Mouse (Mus musculus) left cerebral cortex, postnatal 4 days (tissue): ENCODE measurements around the gene Dock4. TPM values are rescaled to one million over a fixed set of nuclear protein-coding genes. Genes with fewer than 3 reads are reported as not detected.

Source experiments
- DNase-seq: peaks from one replicate; pipeline ENCODE4 v3.0.0-alpha.2; 2022
- intact Hi-C: fragments of 180-260 bp; cut with DNase I; formaldehyde crosslinking; loops from one replicate; pipeline ENCODE4 v1.15.1; 2025
- total RNA-seq, 2 experiments: library from RNA; stranded (reverse); gene quantifications; 2 replicates each; pipeline ENCODE4 v1.2.3; 2021

Dock4 gene
- total RNA-seq, 2 experiments from 2014 or later, result 61.4 to 62.9 TPM

GRCm38 (mm10) chr12:40559103-40559502 is 113.4 kb downstream of the Dock4 start:
- intact Hi-C loops, result no loop called here
- DNase-seq, result no peak

GRCm38 (mm10) chr12:40563703-40564102 is 118.0 kb downstream of the Dock4 start:
- intact Hi-C loops, result no loop called here
- DNase-seq, result no peak

DNA sequence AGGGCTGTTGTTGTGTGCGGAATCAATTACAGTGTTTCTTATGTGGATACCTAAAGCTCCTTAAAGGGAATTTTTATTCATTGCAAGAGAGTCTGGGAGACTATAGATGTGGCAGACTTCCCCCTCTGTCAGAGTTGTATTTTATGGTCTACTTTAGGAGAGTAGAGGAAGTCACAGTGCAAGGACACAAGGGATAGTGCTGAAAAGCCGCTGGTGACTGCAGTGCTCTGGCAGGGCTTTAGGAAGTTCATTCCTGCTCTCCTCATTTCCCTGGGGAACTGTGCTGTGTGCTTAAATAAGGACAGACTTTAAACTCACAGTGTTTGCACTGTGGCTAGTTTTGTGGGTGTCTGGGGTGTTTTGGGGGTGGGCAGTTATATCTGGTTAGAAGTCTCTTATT is 118.5 kb downstream of the Dock4 start:
- DNase-seq, result no peak
- intact Hi-C loops, result no loop called here

- DNase-seq, result no peak
- intact Hi-C loops, result no loop called here
Measured at GRCm38 (mm10) chr12:40568365-40568885, 122.7 kb downstream of the Dock4 start.

DNA sequence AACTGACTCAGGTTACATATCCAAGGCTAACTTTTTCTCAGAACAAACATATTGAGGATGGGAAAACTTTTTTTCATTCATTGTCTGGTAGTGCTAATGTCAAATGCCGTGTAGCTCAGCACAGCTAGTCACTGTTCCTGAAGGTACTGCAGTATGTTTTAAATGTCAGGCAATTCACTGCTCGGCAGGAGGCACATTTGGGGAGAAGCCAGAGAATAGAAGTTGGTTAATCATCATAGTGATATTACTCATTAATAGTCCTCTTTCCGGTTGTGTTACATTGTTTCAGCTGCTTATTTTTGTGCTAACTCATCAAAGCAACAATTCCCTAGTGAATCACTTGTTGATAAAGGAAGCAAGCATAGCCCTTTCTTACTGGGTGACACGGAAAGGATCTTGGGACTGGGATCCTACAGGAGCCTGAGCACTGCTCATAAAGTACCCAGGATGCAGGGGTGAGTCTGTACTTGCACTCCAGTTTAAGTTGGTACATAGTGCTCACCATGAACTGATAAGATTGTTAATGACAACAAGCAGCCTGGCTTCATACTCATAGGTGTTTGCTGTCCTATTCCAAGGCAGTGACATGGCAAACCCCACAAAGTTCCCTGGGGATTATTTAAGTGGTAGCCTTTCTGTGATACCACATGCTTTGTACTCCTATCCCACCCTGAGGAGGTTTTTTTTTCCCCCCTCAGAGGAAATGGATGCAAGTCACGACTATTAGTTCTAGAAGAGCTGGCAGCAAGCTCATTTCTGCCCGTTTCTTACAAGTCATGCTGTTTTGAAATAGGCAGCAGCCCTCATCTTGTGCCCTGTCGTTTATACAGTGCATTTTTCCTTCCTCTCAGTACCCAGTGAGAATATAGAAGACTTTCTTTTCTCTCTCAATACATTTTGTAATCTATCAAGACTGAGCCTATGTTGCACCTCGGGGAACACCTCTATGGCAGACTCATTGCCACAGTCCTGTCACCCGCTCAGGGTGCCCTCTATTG is 123.5 kb downstream of the Dock4 start:
- intact Hi-C loops, result no loop called here
- DNase-seq, result no peak

GRCm38 (mm10) chr12:40570250-40570649 is 124.5 kb downstream of the Dock4 start:
- intact Hi-C loops, result no loop called here
- DNase-seq, result no peak

- intact Hi-C loops, result no loop called here
- DNase-seq, result no peak
Measured at GRCm38 (mm10) chr12:40574051-40574450, 128.3 kb downstream of the Dock4 start.

GRCm38 (mm10) chr12:40576749-40577148 is 131.0 kb downstream of the Dock4 start:
- intact Hi-C loops, result no loop called here
- no peak for DNase-seq

DNA sequence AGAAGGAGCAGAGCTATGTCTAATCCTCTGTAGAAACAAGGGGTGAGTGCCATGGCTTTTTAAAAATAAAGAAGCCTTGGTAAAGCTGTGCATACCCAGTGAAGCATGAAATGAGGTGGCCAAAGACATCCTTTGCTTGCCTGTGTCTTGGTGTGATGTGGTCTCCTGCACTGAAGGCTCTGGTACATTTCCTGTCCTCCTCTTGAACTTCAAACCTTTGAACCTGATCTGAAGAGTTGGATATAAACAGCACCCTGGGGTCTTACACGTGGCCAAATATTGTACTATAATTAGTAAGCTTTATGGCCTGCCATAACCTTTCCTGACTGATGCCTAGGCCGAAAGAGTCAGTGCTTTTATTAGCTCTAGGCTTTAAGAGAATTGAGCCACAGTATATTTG is 134.6 kb downstream of the Dock4 start:
- intact Hi-C loops, result no loop called here
- DNase-seq, result no peak

DNA sequence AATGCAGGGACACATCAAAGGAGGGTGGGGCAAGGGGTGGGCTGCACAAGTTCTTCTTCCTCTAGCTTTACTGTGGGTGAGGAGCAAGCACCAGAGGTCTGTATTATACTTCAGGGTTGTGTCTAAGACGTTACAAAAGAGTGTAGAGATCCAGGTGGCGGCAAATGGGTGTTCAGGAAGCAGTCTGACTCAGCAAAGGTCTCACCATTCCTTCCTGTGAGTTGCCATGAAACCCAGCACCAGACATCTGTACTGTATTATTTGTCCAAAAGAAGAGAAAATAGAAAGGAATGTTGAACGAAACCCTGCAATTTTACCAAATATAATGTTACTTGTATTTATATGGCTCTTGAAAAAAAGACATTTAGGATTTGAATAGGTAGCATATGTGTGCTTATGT is 135.3 kb downstream of the Dock4 start:
- DNase-seq, result no peak
- intact Hi-C loops, result no loop called here

DNA sequence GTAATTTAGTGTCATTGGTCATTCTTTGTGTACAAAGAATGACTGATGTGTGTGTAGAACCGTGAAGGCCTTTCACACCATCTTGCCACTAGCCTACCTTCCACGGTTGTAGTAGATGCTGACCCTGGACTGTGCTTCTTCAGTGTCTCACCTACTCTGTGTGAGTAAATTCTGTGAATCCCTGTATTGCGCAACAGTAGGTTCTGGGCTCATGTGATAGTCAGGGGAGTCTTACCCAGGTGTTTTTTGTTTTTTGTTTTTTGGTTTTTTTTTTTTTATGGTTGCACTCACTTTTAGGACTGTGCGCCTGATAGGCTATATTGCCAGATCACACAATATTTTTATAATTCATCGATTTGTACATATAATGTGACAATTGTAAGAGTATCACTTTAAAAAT is 136.3 kb downstream of the Dock4 start:
- DNase-seq, result no peak
- intact Hi-C loops, result no loop called here

DNA sequence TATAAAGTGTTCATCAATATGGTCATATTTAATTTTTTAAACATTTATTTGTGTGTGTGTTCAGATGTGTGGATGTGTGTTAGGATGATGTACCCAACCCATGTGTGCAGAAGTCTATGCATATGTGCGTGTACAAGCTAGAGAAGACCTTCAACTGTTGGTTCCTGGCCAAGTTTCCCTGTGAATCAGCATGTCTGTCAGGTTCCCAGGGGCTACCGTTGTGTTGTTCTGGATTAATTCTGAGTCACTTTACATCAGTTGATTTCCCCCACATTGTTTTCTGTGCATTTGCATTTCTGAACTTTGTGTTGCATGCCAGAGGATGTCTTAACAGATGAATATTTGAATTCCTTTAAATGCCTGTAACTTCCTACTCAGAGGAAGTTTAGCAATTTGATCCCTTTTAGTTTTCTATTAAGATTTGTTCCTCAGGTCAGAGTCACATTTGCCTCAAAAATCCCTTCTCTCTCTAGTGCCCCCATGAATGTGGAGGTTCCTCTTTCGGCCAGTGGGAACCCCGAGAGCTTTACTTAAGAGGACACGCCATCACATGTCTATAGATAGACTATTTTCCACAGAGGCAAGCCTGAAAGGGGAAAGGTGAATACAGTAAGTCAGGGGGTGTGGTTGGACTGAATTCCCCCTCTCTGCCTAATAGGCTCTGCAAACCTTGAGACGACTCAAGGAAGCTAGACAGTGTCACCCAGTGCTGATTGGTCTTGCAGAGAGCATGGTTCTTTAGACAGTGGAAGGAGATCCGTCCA is 139.0 kb downstream of the Dock4 start:
- no peak for DNase-seq
- intact Hi-C loops, result no loop called here

- intact Hi-C loops, result no loop called here
- DNase-seq, result no peak
Measured at GRCm38 (mm10) chr12:40585456-40586141, 139.8 kb downstream of the Dock4 start.

- DNase-seq, result no peak
- intact Hi-C loops, result no loop called here
Measured at GRCm38 (mm10) chr12:40594161-40594560, 148.4 kb downstream of the Dock4 start.

DNA sequence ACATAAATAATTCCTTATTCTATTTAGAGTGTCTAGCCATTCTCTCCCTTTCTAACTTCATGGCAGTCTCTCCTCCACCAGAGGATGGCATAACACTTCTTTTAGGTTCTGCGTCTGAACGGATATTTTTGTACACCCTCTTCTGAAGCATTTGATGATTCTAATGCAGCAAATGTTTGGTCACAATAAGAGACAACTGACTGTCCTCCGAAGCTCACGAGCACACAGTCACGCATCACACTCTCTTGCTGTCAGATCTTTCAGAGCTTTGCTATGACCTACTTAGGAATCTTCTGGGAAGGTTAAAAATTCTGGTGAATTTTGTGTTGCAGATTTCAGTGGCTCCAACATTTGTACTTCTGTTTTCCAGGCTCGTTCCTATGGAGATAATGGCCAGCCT is 149.7 kb downstream of the Dock4 start:
- DNase-seq, result no peak

GRCm38 (mm10) chr12:40596020-40596419 is 150.3 kb downstream of the Dock4 start:
- intact Hi-C loops, result no loop called here

More for the DNA sequence above, 149.7 kb downstream of the Dock4 start:
- intact Hi-C loops, result no loop called here

DNA sequence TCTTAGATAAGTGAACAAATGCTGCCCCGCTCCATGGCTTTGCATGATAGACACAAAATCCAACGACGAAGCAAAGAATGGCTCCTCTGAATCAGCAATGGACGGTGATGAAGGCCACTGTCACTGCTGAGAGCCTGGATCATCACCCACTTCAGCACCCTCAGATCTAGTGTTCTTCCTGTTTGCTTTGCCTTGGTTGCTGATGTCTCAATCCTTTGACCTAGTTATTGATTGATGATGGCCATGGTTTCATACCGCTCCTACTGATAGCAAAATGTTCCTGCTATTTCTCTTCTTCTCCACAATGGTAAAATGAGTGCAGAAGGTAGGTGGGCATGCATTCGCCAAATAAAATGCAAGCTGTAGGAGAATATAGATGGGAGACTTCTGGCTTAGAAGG is 150.7 kb downstream of the Dock4 start:
- intact Hi-C loops, result no loop called here
- no peak for DNase-seq

More at GRCm38 (mm10) chr12:40596020-40596419, 150.3 kb downstream of the Dock4 start:
- DNase-seq, result no peak

- intact Hi-C loops, result no loop called here
- no peak for DNase-seq
Measured at GRCm38 (mm10) chr12:40599952-40600351, 154.2 kb downstream of the Dock4 start.

DNA sequence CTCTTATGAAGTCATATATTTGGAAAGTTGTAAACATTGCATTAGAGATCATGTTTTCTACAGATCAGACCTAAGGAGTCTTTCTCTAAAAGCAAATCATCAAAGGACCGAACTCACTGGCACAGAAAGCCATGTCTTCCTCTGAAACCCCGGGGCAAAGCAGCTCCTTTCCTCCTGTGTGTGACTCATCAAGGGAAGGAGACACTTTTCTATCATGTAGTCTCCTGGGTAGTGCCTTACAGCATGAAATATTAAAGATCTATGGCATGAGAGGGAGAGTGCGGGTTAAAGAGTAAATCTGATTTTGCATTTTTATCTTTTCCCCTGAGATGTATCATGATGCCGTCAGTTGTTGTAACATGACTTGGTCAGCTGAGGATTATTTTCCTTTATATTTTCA is 159.8 kb downstream of the Dock4 start:
- no peak for DNase-seq
- intact Hi-C loops, result no loop called here

DNA sequence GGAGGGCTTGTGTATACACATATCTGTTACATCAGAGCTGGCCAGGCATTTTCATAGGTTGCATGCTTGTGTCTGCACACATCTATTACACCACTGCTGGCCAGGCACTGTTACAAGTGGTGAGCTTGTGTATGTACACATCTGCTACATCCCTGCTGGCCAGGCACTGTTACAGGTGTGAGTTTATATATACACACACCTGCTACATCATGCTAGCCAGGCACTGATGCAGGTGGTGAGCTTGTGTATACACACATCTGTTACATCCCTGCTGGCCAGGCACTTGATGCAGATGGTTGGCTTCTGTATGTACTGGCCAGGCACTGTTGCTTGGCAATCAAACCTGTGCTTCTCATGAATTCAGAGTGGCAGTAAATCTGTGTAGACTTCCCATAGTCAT is 177.2 kb downstream of the Dock4 start:
- peak; percentile 12 for DNase-seq
- intact Hi-C loops, result no loop called here

DNA sequence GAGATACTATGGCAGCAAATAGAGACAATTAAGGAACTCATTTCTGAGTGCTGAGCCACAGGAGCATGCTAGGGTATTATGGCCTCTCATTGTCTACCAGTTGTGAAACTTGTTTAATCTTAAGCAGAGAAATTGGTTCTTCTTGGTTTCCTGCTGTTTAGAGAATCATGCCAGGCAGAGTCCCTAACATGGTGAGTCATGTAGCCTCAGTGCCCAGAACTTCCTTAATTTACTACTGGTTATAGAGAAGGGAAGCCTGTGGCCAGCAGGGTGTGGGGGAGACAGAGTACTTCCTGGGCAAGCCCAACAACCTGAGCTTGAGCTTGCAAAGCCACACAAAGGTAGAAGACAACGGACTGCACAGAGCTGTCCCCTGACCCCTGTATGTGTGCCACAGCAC is 180.8 kb downstream of the Dock4 start:
- intact Hi-C loops, result no loop called here
- no peak for DNase-seq
